Mouse (Mus musculus) MEL (cell line): ENCODE data around the gene Tomm7. TPM values are rescaled to one million over a fixed set of nuclear protein-coding genes. Genes with fewer than 3 reads are reported as not detected.

ENCODE experiments used
- polyA plus RNA-seq, 2 experiments: library from polyadenylated mRNA; stranded (reverse) in 1 of 2; unstranded in 1 of 2; fragments of >175 nt in 1 of 2; fragments of >200 nt in 1 of 2; gene quantifications; 2 replicates each; pipeline versions ENCODE4 v1.2.1 to v1.2.4; 2012; ENCODE audit warnings: low replicate concordance in 2 of 2, low read depth in 1 of 2; ENCODE audit not compliant: insufficient read length in 2 of 2, insufficient read depth in 1 of 2, missing spikeins in 1 of 2
- total RNA-seq: library from RNA; depleted of rRNA; stranded (reverse); fragments of 300-350 nt; gene quantifications from 2 replicates; pipeline ENCODE4 v1.2.3, GENCODE M21; 2012; rRNA removed

Tomm7 gene
- total and polyA plus RNA-seq, 3 experiments = 194 to 239 TPM; not detected in 1

Other genes starting within 250 kb of the Tomm7 start
- gene Srpk2, start 159.5 kb downstream of the Tomm7 start, total RNA-seq = 11.2 and 13.3 TPM in 2 replicates
- 10 to 100 TPM; 16.9 to 41.7 TPM for gene Srpk2, start 159.5 kb downstream of the Tomm7 start, polyA plus RNA-seq
- gene Pus7, start 60.5 kb downstream of the Tomm7 start, total RNA-seq = 80.6 and 95.8 TPM in 2 replicates
- gene Pus7, start 60.5 kb downstream of the Tomm7 start, polyA plus RNA-seq = 100 to 1,000 TPM in 1 of 2 experiments, not detected in 1; 142 TPM
- gene Rint1, start 56.5 kb downstream of the Tomm7 start, total RNA-seq = 31.9 and 42.5 TPM in 2 replicates
- gene Rint1, start 56.5 kb downstream of the Tomm7 start, polyA plus RNA-seq = 100 to 1,000 TPM in 1 of 2 experiments, 10 to 100 TPM in 1; 48.8 to 419 TPM
- 30.0 and 30.4 TPM in 2 replicates for gene Fam126a, start 186.5 kb upstream of the Tomm7 start, total RNA-seq
- 10 to 100 TPM; 34.7 to 51.1 TPM for gene Fam126a, start 186.5 kb upstream of the Tomm7 start, polyA plus RNA-seq